Mouse (Mus musculus) lung, embryonic 14.5 days (tissue): Measurements from ENCODE around the gene Eaf2. TPM values are rescaled to one million over a fixed set of nuclear protein-coding genes. Genes with fewer than 3 reads are reported as not detected.

Experiments used
- ATAC-seq: fragments of 200-750 bp; cut with Nextera tagmentation; 2 replicates; pipeline ENCODE4 v1.8.0; 2017; ENCODE audit warnings: mild to moderate bottlenecking, moderate TSS enrichment, moderate library complexity; ENCODE audit not compliant: insufficient read depth
- DNase-seq: peaks from one replicate; pipeline ENCODE4 v3.0.0-alpha.2; 2015
- H3K27ac ChIP-seq: fragments of 300-500 bp; sonication (generic); 2 replicates; pipeline ENCODE4 v1.5.1; 2014; ENCODE audit warnings: low read depth, mild to moderate bottlenecking, moderate library complexity
- H3K27me3 ChIP-seq: fragments of 300-500 bp; sonication (generic); 2 replicates; pipeline ENCODE4 v1.6.1; 2014; ENCODE audit warnings: low read length, control low read depth; ENCODE audit not compliant: insufficient read depth
- H3K36me3 ChIP-seq: fragments of 300-500 bp; sonication (generic); 2 replicates; pipeline ENCODE4 v1.6.1; 2014; ENCODE audit warnings: control low read depth; ENCODE audit not compliant: insufficient read depth
- H3K4me1 ChIP-seq: fragments of 300-500 bp; sonication (generic); 2 replicates; pipeline ENCODE4 v1.6.1; 2014; ENCODE audit warnings: antibody characterized with exemption, control low read depth; ENCODE audit not compliant: insufficient read depth
- H3K4me2 ChIP-seq: fragments of 300-500 bp; sonication (generic); 2 replicates; pipeline ENCODE4 v1.6.1; 2014; ENCODE audit warnings: mild to moderate bottlenecking
- H3K4me3 ChIP-seq: fragments of 300-500 bp; sonication (generic); 2 replicates; pipeline ENCODE4 v1.5.1; 2014; ENCODE audit warnings: low read depth, low read length
- H3K9ac ChIP-seq: fragments of 300-500 bp; sonication (generic); 2 replicates; pipeline ENCODE4 v1.6.1; 2014
- H3K9me3 ChIP-seq: fragments of 300-500 bp; sonication (generic); 2 replicates; pipeline ENCODE4 v1.6.1; 2016; ENCODE audit warnings: low read depth, low read length, control low read depth
- CTCF ChIP-seq: IDR thresholded peaks from 2 replicates; pipeline ENCODE4 v1.5.1; 2016; ENCODE audit warnings: antibody characterized with exemption, low read depth
- WGBS: fragments of 180-500 bp; shearing (Covaris S2); extraction: QIAGEN DNeasy Blood & Tissue Kit; methylation state at CpG from one replicate; pipeline ENCODE4 v1.1.7; 2014; 5-methylcytosine and 5-hydroxymethylcytosine counted together
- polyA plus RNA-seq: library from polyadenylated mRNA; unstranded; fragments of >200 nt; fragmentation: Nextera tagmentation; extraction: Ambion mirVana; gene quantifications from 2 replicates; pipeline ENCODE4 v1.2.1, GENCODE M21; 2014

The Eaf2 gene
- polyA plus RNA-seq, 1 experiment from 2014 or later = 0.99 TPM

DNA sequence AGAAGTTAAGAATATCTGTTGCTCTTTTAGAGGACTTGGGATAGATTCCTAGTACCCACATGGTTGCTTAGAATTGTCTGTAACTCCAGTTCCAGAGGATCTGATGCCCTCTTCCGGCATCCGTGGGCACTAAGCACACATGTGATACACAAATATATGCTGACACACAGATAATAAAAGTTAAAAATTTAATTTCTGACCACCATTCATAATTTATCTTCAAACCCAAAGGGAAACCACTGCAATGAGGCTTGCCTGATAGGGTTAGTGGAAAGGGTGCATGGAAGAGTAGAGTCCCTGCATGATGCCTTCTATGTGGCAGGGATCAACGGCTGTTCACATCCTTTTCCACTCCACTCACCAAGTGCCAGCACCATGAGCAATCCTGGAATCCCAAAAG, 103.1 kb downstream of the Eaf2 start:
- Histone ChIP-seq H3K4me3 (no peak overlapping the region), H3K27me3 (no peaks in the 10 kb centered on the region), H3K9me3 (no peaks in the 10 kb centered on the region), H3K9ac (no peak overlapping the region), H3K36me3 (no peaks in the 10 kb centered on the region), H3K4me2 (no peak overlapping the region), H3K27ac (no peak overlapping the region), H3K4me1 (0 out of 2 replicates have a peak, but pooled peaks cover 2% of the 10 kb centered on the region)
- TF ChIP-seq CTCF = no peak
- WGBS = 88% methylated on average over 3 of the region's 3 CpGs
- DNase-seq (no peak), ATAC-seq (no peak)

DNA sequence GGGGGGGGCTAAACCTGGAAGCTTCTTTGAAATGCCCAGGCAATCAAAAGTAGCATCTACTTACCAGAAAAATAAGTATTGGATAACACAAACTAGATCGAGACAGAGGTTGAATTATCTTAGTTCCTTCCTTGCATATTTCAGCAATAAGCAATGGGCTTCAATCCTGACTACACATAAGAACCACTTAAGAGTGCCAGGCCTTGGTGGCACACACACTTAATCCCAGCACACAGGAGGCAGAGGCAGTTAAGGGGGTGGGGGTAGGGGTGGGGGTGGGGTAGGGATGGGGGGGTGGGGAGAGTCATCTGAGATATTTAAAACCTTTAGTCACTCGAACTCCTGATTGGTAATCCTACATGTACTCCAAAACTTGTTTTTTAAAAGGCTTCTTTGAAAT, 103.6 kb downstream of the Eaf2 start:
- no peak overlapping the region for H3K4me2 ChIP-seq
- no peak for TF ChIP-seq CTCF
- H3K4me1 ChIP-seq = no peaks in the 10 kb centered on the region
- H3K9ac ChIP-seq = no peak overlapping the region
- DNase-seq (no peak), ATAC-seq (no peak)
- H3K9me3 ChIP-seq = no peaks in the 10 kb centered on the region
- 69% methylated on average over 2 of the region's 2 CpGs for WGBS
- no peaks in the 10 kb centered on the region for H3K27me3 ChIP-seq
- no peaks in the 10 kb centered on the region for H3K36me3 ChIP-seq
- H3K4me3 ChIP-seq = no peak overlapping the region
- no peak overlapping the region for H3K27ac ChIP-seq

DNA sequence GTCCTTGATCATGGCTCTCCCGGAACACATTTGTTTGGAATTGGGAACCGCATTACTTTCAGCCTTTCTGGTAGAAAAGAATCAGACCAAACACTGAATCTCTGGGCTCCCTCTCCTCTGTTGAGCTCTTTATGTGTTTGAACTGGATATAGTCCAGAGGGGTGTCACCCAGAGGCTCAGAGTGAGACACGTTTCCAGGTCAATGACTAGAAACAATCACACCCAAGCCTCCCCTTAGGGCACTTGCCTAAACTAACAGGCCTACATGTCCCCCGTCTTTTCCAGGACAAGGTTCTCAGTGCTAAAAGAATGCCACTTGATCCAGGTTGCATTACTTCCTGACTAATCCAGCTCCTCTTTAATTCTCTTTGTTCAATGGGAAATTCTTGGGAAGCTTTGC, 104.0 kb downstream of the Eaf2 start:
- Histone ChIP-seq H3K4me2 (no peak overlapping the region), H3K27me3 (no peaks in the 10 kb centered on the region), H3K27ac (0 out of 2 replicates have a peak overlapping the region, but pooled peaks have one; percentile 42), H3K9ac (no peak overlapping the region), H3K36me3 (no peaks in the 10 kb centered on the region), H3K4me3 (no peak overlapping the region), H3K9me3 (no peaks in the 10 kb centered on the region), H3K4me1 (no peaks in the 10 kb centered on the region)
- ATAC-seq = no peak
- TF ChIP-seq CTCF = no peak
- DNase-seq = peak; percentile 21
- WGBS = 59% methylated on average over 4 of the region's 4 CpGs

DNA sequence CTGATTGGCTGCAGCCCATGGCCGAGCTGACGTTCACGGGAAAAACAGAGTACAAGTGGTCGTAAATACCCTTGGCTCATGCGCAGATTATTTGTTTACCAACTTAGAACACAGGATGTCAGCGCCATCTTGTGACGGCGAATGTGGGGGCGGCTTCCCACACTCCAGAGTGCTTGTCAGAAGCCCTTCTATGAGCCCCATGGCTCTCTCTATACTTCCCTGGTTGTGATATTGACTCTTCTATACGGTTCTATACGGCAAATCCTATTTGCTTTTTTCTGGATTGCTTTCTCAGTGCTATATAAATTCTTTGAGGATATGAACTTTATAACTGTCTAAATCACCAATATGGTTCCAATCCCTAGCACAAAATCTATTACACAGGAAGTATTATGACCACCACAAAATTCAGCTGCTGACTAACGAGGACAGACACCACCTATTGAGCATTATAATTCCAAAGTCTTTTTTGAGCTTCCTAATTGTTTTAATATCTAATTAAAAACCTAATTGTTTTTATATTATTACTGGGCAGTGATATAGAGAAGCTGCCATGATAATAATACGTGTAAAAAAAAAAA, 104.5 kb downstream of the Eaf2 start:
- no peak overlapping the region for H3K4me2 ChIP-seq
- ATAC-seq (no peak), DNase-seq (peak; percentile 20)
- no peaks in the 10 kb centered on the region for H3K36me3 ChIP-seq
- H3K27ac ChIP-seq = no peak overlapping the region
- H3K9me3 ChIP-seq = no peaks in the 10 kb centered on the region
- WGBS = 73% methylated on average over 8 of the region's 13 CpGs
- H3K4me3 ChIP-seq = no peak overlapping the region
- H3K9ac ChIP-seq = no peak overlapping the region
- no peaks in the 10 kb centered on the region for H3K4me1 ChIP-seq
- H3K27me3 ChIP-seq = no peaks in the 10 kb centered on the region
- no peak for TF ChIP-seq CTCF

DNA sequence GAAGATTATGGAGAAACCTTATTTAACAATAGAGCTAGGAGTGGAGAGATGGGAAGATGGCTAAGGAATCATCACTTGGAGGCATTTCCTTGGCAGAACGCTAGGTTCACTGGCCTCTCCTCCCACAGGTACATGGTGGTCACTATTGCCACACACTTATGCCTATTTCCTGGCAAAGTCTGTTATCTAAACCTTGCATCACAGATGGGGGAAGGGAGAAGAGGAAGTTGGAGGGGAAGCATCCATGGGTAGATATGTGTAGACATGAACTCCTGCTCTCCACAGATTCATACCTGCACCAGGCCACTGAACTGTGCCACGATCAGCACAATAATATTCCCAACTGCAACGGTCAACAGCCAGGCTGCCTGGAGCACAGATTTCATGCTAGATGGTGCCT, 122.8 kb downstream of the Eaf2 start:
- Histone ChIP-seq H3K9ac (no peak overlapping the region), H3K27me3 (no peaks in the 10 kb centered on the region), H3K4me3 (no peak overlapping the region), H3K4me1 (no peaks in the 10 kb centered on the region), H3K27ac (no peak overlapping the region), H3K9me3 (no peaks in the 10 kb centered on the region), H3K36me3 (no peaks in the 10 kb centered on the region), H3K4me2 (no peak overlapping the region)
- ATAC-seq (no peak), DNase-seq (no peak)
- 85% methylated on average over 3 of the region's 3 CpGs for WGBS
- TF ChIP-seq CTCF = no peak

DNA sequence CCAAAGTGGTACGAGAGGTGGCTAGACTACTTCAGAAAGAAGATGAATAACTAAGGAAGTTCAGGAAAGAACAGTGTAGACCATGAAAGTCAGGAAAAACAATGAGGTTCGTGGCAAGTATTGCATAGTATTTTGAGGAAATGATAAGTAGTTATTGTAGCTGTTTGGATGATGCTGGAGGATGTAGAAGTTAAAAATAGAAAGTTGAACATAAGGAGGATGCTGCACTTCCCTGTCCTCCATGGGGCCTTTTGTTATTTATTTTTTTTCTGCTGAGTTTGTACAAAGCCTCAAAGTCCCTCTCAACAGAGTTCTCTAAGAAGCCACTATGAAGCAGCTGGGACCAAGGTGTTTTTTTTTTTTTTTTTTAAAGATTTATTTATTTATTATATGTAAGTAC, 127.0 kb downstream of the Eaf2 start:
- Histone ChIP-seq H3K4me2 (no peak overlapping the region), H3K4me1 (no peaks in the 10 kb centered on the region), H3K9me3 (no peaks in the 10 kb centered on the region), H3K9ac (no peak overlapping the region), H3K36me3 (no peaks in the 10 kb centered on the region), H3K4me3 (no peak overlapping the region), H3K27ac (no peak overlapping the region), H3K27me3 (no peaks in the 10 kb centered on the region)
- no peak for DNase-seq
- TF ChIP-seq CTCF = no peak
- ATAC-seq = no peak
- WGBS = 53% methylated on average over 2 of the region's 2 CpGs

DNA sequence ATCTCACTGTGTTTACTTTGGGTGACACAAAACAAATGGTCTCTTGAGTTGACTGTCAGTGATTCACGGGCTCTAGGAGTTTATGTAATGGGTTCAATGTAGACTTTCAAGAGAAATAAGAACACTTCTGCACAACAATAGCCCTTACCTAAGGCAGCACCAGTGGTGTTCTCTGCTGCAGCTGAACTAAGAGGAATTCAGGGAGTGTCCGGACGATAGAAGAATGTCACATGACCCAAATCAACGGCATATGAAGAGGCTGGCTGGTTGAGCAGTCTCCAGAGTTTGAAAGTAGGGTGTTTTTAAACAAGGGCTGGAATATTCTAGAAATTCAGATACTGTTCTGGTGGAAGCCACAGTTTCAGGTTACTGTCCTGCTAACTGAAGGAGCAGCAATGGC, 127.7 kb downstream of the Eaf2 start:
- no peak overlapping the region for H3K9ac ChIP-seq
- TF ChIP-seq CTCF = no peak
- no peaks in the 10 kb centered on the region for H3K36me3 ChIP-seq
- H3K27ac ChIP-seq = no peak overlapping the region
- no peak overlapping the region for H3K4me2 ChIP-seq
- H3K4me1 ChIP-seq = no peaks in the 10 kb centered on the region
- no peak for DNase-seq
- no peak overlapping the region for H3K4me3 ChIP-seq
- WGBS = 48% methylated on average over 4 of the region's 4 CpGs
- no peaks in the 10 kb centered on the region for H3K27me3 ChIP-seq
- ATAC-seq = no peak
- no peaks in the 10 kb centered on the region for H3K9me3 ChIP-seq
